Comparison of ENCODE assay signal across 7 mouse cellular contexts in the genomic region with DNA sequence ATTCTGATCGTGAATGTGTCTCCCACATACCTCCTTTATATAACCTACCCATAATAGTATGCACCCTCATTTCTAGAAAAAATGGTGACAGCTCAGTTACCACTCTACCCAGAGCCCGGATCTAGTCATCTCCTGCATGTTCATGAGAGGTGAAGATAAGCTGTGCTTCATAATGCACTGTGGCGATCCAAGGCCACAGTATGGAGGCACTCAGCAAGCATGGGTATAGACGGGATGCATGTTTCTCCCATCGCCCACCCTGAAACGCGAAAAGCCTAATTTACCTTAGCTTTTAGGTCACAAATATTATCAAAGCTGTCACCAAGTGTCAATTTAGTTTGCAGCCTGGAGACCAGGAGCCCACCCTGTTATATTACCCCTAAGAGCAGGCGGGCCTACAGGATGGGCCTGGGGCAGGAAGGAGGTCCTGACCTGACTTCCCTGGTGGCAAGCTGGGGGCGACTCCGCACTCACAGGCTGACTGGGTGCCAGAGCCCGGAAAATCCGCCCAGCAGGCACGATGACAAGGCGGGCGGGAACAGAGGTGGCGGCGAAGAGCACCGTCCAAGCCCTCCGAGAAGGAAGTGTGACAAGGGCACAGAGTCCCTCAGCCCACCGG. TPM values are rescaled to one million over a fixed set of nuclear protein-coding genes. Genes with fewer than 3 reads are reported as not detected.
DNase-seq lines count a peak whose midpoint lies in the region; ATAC-seq and TF ChIP-seq lines count a peak whose summit lies in the region.

No protein-coding gene starts in this region.

- no peak for DNase-seq in layer of hippocampus, adult 2 months (ENCODE audit: low spot score in 2 of 2)
- DNase-seq in layer of hippocampus, postnatal 36 days: no peak
- DNase-seq in adipocyte (ENCODE audit: low spot score): peak; percentile 28
- peak; percentile 11 to 13 for DNase-seq in layer of hippocampus, postnatal 25 days (ENCODE audit: extremely low spot score in 1 of 2, low spot score in 1 of 2)
- no peak for DNase-seq in midbrain, embryonic 11.5 days (ENCODE audit: low spot score, missing footprints)
- no peak for DNase-seq in spleen, adult 12 weeks (ENCODE audit: low spot score)

- peak overlapping the region; percentile 91 for H3K4me2 ChIP-seq in midbrain, embryonic 11.5 days

- H3K9me3 ChIP-seq in midbrain, embryonic 11.5 days (ENCODE audit: control insufficient read depth, low read length): no peaks in the 10 kb centered on the region

- peak overlapping the region; percentile 98 for H3K4me3 ChIP-seq in layer of hippocampus, adult 2 months
- H3K4me3 ChIP-seq in midbrain, embryonic 11.5 days (ENCODE audit: low read depth, low read length): peak overlapping the region; percentile 74

- TF ChIP-seq CTCF in layer of hippocampus, adult 2 months (conservative IDR thresholded peaks at IDR 0.05): no peak

- H3K27me3 ChIP-seq in midbrain, embryonic 11.5 days (ENCODE audit: control insufficient read depth, insufficient read depth, low read length): no peaks in the 10 kb centered on the region

- peak overlapping the region; percentile 97 for H3K27ac ChIP-seq in layer of hippocampus, adult 2 months
- H3K27ac ChIP-seq in midbrain, embryonic 11.5 days (ENCODE audit: low read depth, low read length): peak overlapping the region; percentile 85

- WGBS in midbrain, embryonic 11.5 days: 5% methylated on average over 20 of the region's 20 CpGs

- H3K4me1 ChIP-seq in midbrain, embryonic 11.5 days (ENCODE audit: control insufficient read depth, insufficient read depth, low read length): peaks cover 2% of the 10 kb centered on the region

- ATAC-seq in erythroid progenitor cell, adult 5-6 weeks (replicated peaks; ENCODE audit: low FRiP score, poor library complexity, severe bottlenecking): peak; percentile 86
- peak; percentile 81 for ATAC-seq in midbrain, embryonic 11.5 days (ENCODE audit: low FRiP score)

- H3K36me3 ChIP-seq in midbrain, embryonic 11.5 days (ENCODE audit: control insufficient read depth, insufficient read depth, low read length): no peaks in the 10 kb centered on the region

- peak overlapping the region; percentile 96 for H3K9ac ChIP-seq in midbrain, embryonic 11.5 days (ENCODE audit: low read length)

RNA-seq across cellular contexts. Expression of gene Cep83, which starts 0.5 kb away (rescaled TPM):
- 10 to 100 TPM; 30.6 to 32.5 TPM for total RNA-seq in layer of hippocampus, adult 2 months (2021)
- total RNA-seq in layer of hippocampus, postnatal 36 days (2021): 10 to 100 TPM; 32.5 to 33.1 TPM
- 15.9 and 34.0 TPM in 2 replicates for total RNA-seq in erythroid progenitor cell, adult 5-6 weeks (2015; ENCODE audit: low replicate concordance)
- total RNA-seq in erythroid progenitor cell, adult 5-6 weeks (2017; ENCODE audit: low replicate concordance): 40.9 and 56.0 TPM in 2 replicates
- total RNA-seq in layer of hippocampus, postnatal 25 days (2021): 10 to 100 TPM; 32.3 to 34.6 TPM
- polyA plus RNA-seq in midbrain, embryonic 11.5 days (2014; fragmentation: Nextera tagmentation; extraction: Ambion mirVana): 23.0 and 23.2 TPM in 2 replicates

Comparison
In these comparisons a context has a peak if more than half of its experiments do, and no peak if none do; other contexts are left out.
1. DNase-seq: peak in adipocyte (single experiment) and layer of hippocampus, postnatal 25 days (2 of 2); none in layer of hippocampus, adult 2 months (0 of 2), layer of hippocampus, postnatal 36 days (0 of 2), midbrain, embryonic 11.5 days (single experiment) and spleen, adult 12 weeks (single experiment).